Mouse (Mus musculus) forebrain, embryonic 11.5 days (tissue): ENCODE results near the gene Zfp109. TPM values are rescaled to one million over a fixed set of nuclear protein-coding genes. Genes with fewer than 3 reads are reported as not detected.

Experiments used
- ATAC-seq: fragments of 200-750 bp; cut with Nextera tagmentation; replicated peaks from 2 replicates; pipeline ENCODE4 v1.8.0; 2017; ENCODE audit warnings: moderate TSS enrichment; ENCODE audit not compliant: low FRiP score
- DNase-seq: peaks from one replicate; pipeline ENCODE4 v3.0.0-alpha.2; 2017; ENCODE audit warnings: low spot score
- H3K27ac ChIP-seq: fragments of 300-500 bp; sonication (generic); 2 replicates; pipeline ENCODE4 v1.5.1; 2014; ENCODE audit warnings: low read depth, low read length
- H3K27me3 ChIP-seq: fragments of 300-500 bp; sonication (generic); 2 replicates; pipeline ENCODE4 v1.6.1; 2014; ENCODE audit warnings: mild to moderate bottlenecking, low read length, mixed read lengths; ENCODE audit not compliant: control insufficient read depth, insufficient read depth
- H3K36me3 ChIP-seq: fragments of 300-500 bp; sonication (generic); 2 replicates; pipeline ENCODE4 v1.6.1; 2014; ENCODE audit warnings: mild to moderate bottlenecking, low read length, moderate library complexity, mixed read lengths; ENCODE audit not compliant: control insufficient read depth, insufficient read depth
- H3K4me1 ChIP-seq: fragments of 300-500 bp; sonication (generic); replicated peaks from 2 replicates; pipeline ENCODE4 v1.6.1; 2014; ENCODE audit warnings: low read length, mixed read lengths; ENCODE audit not compliant: control insufficient read depth, insufficient read depth
- H3K4me2 ChIP-seq: fragments of 300-500 bp; sonication (generic); 2 replicates; pipeline ENCODE4 v1.6.1; 2014; ENCODE audit warnings: low read depth, mild to moderate bottlenecking, low read length, moderate library complexity, mixed read lengths; ENCODE audit not compliant: severe bottlenecking
- H3K4me3 ChIP-seq: fragments of 300-500 bp; sonication (generic); 2 replicates; pipeline ENCODE4 v1.5.1; 2014; ENCODE audit warnings: low read depth, low read length
- H3K9ac ChIP-seq: fragments of 300-500 bp; sonication (generic); 2 replicates; pipeline ENCODE4 v1.6.1; 2014; ENCODE audit warnings: low read length
- H3K9me3 ChIP-seq: fragments of 300-500 bp; sonication (generic); 2 replicates; pipeline ENCODE4 v1.6.1; 2016; ENCODE audit warnings: low read length, mixed read lengths; ENCODE audit not compliant: control insufficient read depth
- WGBS: fragments of 180-500 bp; shearing (Covaris S2); extraction: QIAGEN DNeasy Blood & Tissue Kit; methylation state at CpG from one replicate; pipeline ENCODE4 v1.1.7; 2014; 5-methylcytosine and 5-hydroxymethylcytosine counted together
- polyA plus RNA-seq: library from polyadenylated mRNA; unstranded; fragments of >200 nt; fragmentation: Nextera tagmentation; extraction: Ambion mirVana; gene quantifications from 2 replicates; pipeline ENCODE4 v1.2.1, GENCODE M21; 2014

Gene Zfp109
- polyA plus RNA-seq, 1 experiment from 2014 or later = 5.7 TPM

- 65% methylated on average over 9 of the region's 9 CpGs for WGBS
Observed at GRCm38 (mm10) chr7:24253779-24254615, 16.6 kb upstream of the Zfp109 start.

GRCm38 (mm10) chr7:24211343-24211742 is 26.0 kb downstream of the Zfp109 start, which contains the start of gene Zfp111:
Zfp111 (minus strand) TSS chr7:24211443.
- no peaks in the 10 kb centered on the region for H3K9me3 ChIP-seq

More at GRCm38 (mm10) chr7:24253779-24254615, 16.6 kb upstream of the Zfp109 start:
- peak overlapping the region; percentile 51 for H3K4me2 ChIP-seq
- DNase-seq = no peak
- no peaks in the 10 kb centered on the region for H3K36me3 ChIP-seq
- peak; percentile 74 for ATAC-seq
- H3K27me3 ChIP-seq = no peaks in the 10 kb centered on the region
- no peak overlapping the region for H3K27ac ChIP-seq
- H3K9ac ChIP-seq = no peak overlapping the region
- no peaks in the 10 kb centered on the region for H3K9me3 ChIP-seq
- H3K4me3 ChIP-seq = peak overlapping the region; percentile 36; the same call in 1 of the 2 replicates
- no peaks in the 10 kb centered on the region for H3K4me1 ChIP-seq

GRCm38 (mm10) chr7:24210296-24210695 is 27.1 kb downstream of the Zfp109 start:
- H3K4me1 ChIP-seq = no peaks in the 10 kb centered on the region
- H3K9ac ChIP-seq = no peak overlapping the region
- no peak overlapping the region for H3K27ac ChIP-seq
- DNase-seq (no peak), ATAC-seq (no peak)
- H3K4me3 ChIP-seq = no peak overlapping the region
- no peak overlapping the region for H3K4me2 ChIP-seq
- 79% methylated on average over 2 of the region's 2 CpGs for WGBS
- H3K9me3 ChIP-seq = no peaks in the 10 kb centered on the region
- H3K36me3 ChIP-seq = no peaks in the 10 kb centered on the region; the same call in 1 of the 2 replicates
- no peaks in the 10 kb centered on the region for H3K27me3 ChIP-seq

More at GRCm38 (mm10) chr7:24211343-24211742, 26.0 kb downstream of the Zfp109 start, which contains the start of gene Zfp111:
- Histone ChIP-seq H3K4me3 (no peak within 1 kb of the TSS), H3K27me3 (no peaks in the 10 kb centered on the region), H3K4me2 (no peak within 1 kb of the TSS), H3K27ac (no peak within 1 kb of the TSS), H3K4me1 (no peaks in the 10 kb centered on the region), H3K9ac (no peak within 1 kb of the TSS), H3K36me3 (no peaks in the 10 kb centered on the region; the same call in 1 of the 2 replicates)
- no peak for ATAC-seq
- DNase-seq = no peak
- 83% methylated on average over 5 of the region's 5 CpGs for whole genome bisulfite sequencing

GRCm38 (mm10) chr7:24208282-24208886 is 29.0 kb downstream of the Zfp109 start:
- Histone ChIP-seq H3K27me3 (no peaks in the 10 kb centered on the region), H3K27ac (no peak overlapping the region)

GRCm38 (mm10) chr7:24207488-24208261 is 29.7 kb downstream of the Zfp109 start:
- H3K27ac ChIP-seq = no peak overlapping the region
- peaks cover 3% of the 10 kb centered on the region for H3K36me3 ChIP-seq
- no peaks in the 10 kb centered on the region for H3K27me3 ChIP-seq
- H3K9me3 ChIP-seq = no peaks in the 10 kb centered on the region
- no peaks in the 10 kb centered on the region for H3K4me1 ChIP-seq
- H3K9ac ChIP-seq = peak overlapping the region; percentile 84
- DNase-seq (peak; percentile 82), ATAC-seq (peak; percentile 91)
- H3K4me3 ChIP-seq = peak overlapping the region; percentile 53
- WGBS = 17% methylated on average over 24 of the region's 24 CpGs
- H3K4me2 ChIP-seq = peak overlapping the region; percentile 59

More at GRCm38 (mm10) chr7:24208282-24208886, 29.0 kb downstream of the Zfp109 start:
- H3K4me1 ChIP-seq = no peaks in the 10 kb centered on the region
- peaks cover 2% of the 10 kb centered on the region; the same call in 1 of the 2 replicates for H3K36me3 ChIP-seq
- no peak for DNase-seq
- no peaks in the 10 kb centered on the region for H3K9me3 ChIP-seq
- peak overlapping the region; percentile 59; the same call in 1 of the 2 replicates for H3K4me2 ChIP-seq
- WGBS = 55% methylated on average over 7 of the region's 7 CpGs
- H3K4me3 ChIP-seq = peak overlapping the region; percentile 53; the same call in 1 of the 2 replicates
- ATAC-seq = peak; percentile 65
- H3K9ac ChIP-seq = no peak overlapping the region

GRCm38 (mm10) chr7:24196961-24197360 is 40.4 kb downstream of the Zfp109 start:
- H3K4me1 ChIP-seq = no peaks in the 10 kb centered on the region
- H3K9ac ChIP-seq = no peak overlapping the region
- H3K27ac ChIP-seq = no peak overlapping the region
- 93% methylated on average over 4 of the region's 4 CpGs for WGBS
- ATAC-seq (no peak), DNase-seq (no peak)
- no peaks in the 10 kb centered on the region; the same call in 1 of the 2 replicates for H3K9me3 ChIP-seq
- no peaks in the 10 kb centered on the region for H3K27me3 ChIP-seq
- no peak overlapping the region for H3K4me3 ChIP-seq
- H3K36me3 ChIP-seq = peaks cover 24% of the 10 kb centered on the region
- no peak overlapping the region for H3K4me2 ChIP-seq

GRCm38 (mm10) chr7:24193157-24193556 is 44.2 kb downstream of the Zfp109 start:
- no peak for DNase-seq
- H3K4me3 ChIP-seq = no peak overlapping the region
- H3K9ac ChIP-seq = no peak overlapping the region
- H3K27ac ChIP-seq = no peak overlapping the region
- H3K36me3 ChIP-seq = peaks cover 3% of the 10 kb centered on the region
- ATAC-seq = no peak
- no peaks in the 10 kb centered on the region for H3K27me3 ChIP-seq
- 89% methylated on average over 3 of the region's 3 CpGs for WGBS
- H3K4me1 ChIP-seq = no peaks in the 10 kb centered on the region
- no peaks in the 10 kb centered on the region; the same call in 1 of the 2 replicates for H3K9me3 ChIP-seq
- H3K4me2 ChIP-seq = no peak overlapping the region

GRCm38 (mm10) chr7:24191361-24191760 is 46.0 kb downstream of the Zfp109 start:
- no peaks in the 10 kb centered on the region; the same call in 1 of the 2 replicates for H3K36me3 ChIP-seq
- no peak overlapping the region for H3K27ac ChIP-seq
- ATAC-seq = no peak
- H3K4me1 ChIP-seq = no peaks in the 10 kb centered on the region
- no peaks in the 10 kb centered on the region; the same call in 1 of the 2 replicates for H3K9me3 ChIP-seq
- H3K27me3 ChIP-seq = no peaks in the 10 kb centered on the region
- no peak overlapping the region for H3K9ac ChIP-seq
- H3K4me2 ChIP-seq = no peak overlapping the region
- DNase-seq = no peak
- H3K4me3 ChIP-seq = no peak overlapping the region
- 85% methylated on average over 2 of the region's 2 CpGs for WGBS
